Mouse (Mus musculus): ENCODE results near the gene Gsta2. TPM values are rescaled to one million over a fixed set of nuclear protein-coding genes. Genes with fewer than 3 reads are reported as not detected.
"Not testable (repeated sequence)": the region's sequence is repeated elsewhere in the genome, so short reads cannot be mapped to it uniquely, and the experiment has no call there.

Gene Gsta2
- polyA plus RNA-seq, 1 experiment from 2014 or later, result not detected

- 86% methylated on average over 1 of the region's 1 CpGs for WGBS
- not testable (repeated sequence) for H3K4me1 ChIP-seq (replicated peaks; ENCODE audit: control insufficient read depth, insufficient read depth, low read length); DNase-seq (ENCODE audit: low spot score); H3K27me3 ChIP-seq (ENCODE audit: control insufficient read depth, insufficient read depth, low read length); H3K4me2 ChIP-seq (replicated peaks; ENCODE audit: low read depth, low read length); H3K36me3 ChIP-seq (ENCODE audit: control insufficient read depth, insufficient read depth, low read length); H3K9me3 ChIP-seq (ENCODE audit: control insufficient read depth, low read length); ATAC-seq (ENCODE audit: low FRiP score); H3K27ac ChIP-seq (ENCODE audit: low read depth, low read length); H3K4me3 ChIP-seq (ENCODE audit: low read depth, low read length); H3K9ac ChIP-seq (ENCODE audit: low read depth, low read length)
Observed at GRCm38 (mm10) chr9:78299143-78299542, 56.4 kb downstream of the Gsta2 start.

- Histone ChIP-seq H3K27me3 (ENCODE audit: control insufficient read depth, insufficient read depth, low read length) (no peaks in the 10 kb centered on the region), H3K4me3 (ENCODE audit: low read depth, low read length) (no peak overlapping the region), H3K9me3 (ENCODE audit: control insufficient read depth, low read length) (no peaks in the 10 kb centered on the region), H3K4me1 (replicated peaks; ENCODE audit: control insufficient read depth, insufficient read depth, low read length) (no peaks in the 10 kb centered on the region), H3K36me3 (ENCODE audit: control insufficient read depth, insufficient read depth, low read length) (no peaks in the 10 kb centered on the region), H3K27ac (ENCODE audit: low read depth, low read length) (no peak overlapping the region), H3K9ac (ENCODE audit: low read depth, low read length) (no peak overlapping the region), H3K4me2 (replicated peaks; ENCODE audit: low read depth, low read length) (no peak overlapping the region)
- ATAC-seq (ENCODE audit: low FRiP score) (no peak), DNase-seq (ENCODE audit: low spot score) (no peak)
- 86% methylated on average over 1 of the region's 1 CpGs for WGBS
Observed at GRCm38 (mm10) chr9:78298232-78298631, 57.4 kb downstream of the Gsta2 start.

GRCm38 (mm10) chr9:78296089-78296488, 59.5 kb downstream of the Gsta2 start:
- DNase-seq (ENCODE audit: low spot score), result peak; percentile 77
- not testable (repeated sequence) for H3K9me3 ChIP-seq (ENCODE audit: control insufficient read depth, low read length); H3K4me2 ChIP-seq (replicated peaks; ENCODE audit: low read depth, low read length); H3K27ac ChIP-seq (ENCODE audit: low read depth, low read length); H3K27me3 ChIP-seq (ENCODE audit: control insufficient read depth, insufficient read depth, low read length); H3K4me1 ChIP-seq (replicated peaks; ENCODE audit: control insufficient read depth, insufficient read depth, low read length); ATAC-seq (ENCODE audit: low FRiP score); H3K9ac ChIP-seq (ENCODE audit: low read depth, low read length); H3K36me3 ChIP-seq (ENCODE audit: control insufficient read depth, insufficient read depth, low read length); H3K4me3 ChIP-seq (ENCODE audit: low read depth, low read length)
- WGBS, result 11% methylated on average over 6 of the region's 6 CpGs

- H3K36me3 ChIP-seq (ENCODE audit: control insufficient read depth, insufficient read depth, low read length); H3K4me2 ChIP-seq (replicated peaks; ENCODE audit: low read depth, low read length): not testable (repeated sequence)
- 86% methylated on average over 4 of the region's 7 CpGs for WGBS
Observed at GRCm38 (mm10) chr9:78294781-78295180, 60.8 kb downstream of the Gsta2 start.

GRCm38 (mm10) chr9:78293683-78294082, 61.9 kb downstream of the Gsta2 start:
- 80% methylated on average over 1 of the region's 1 CpGs for WGBS
- H3K27ac ChIP-seq (ENCODE audit: low read depth, low read length); H3K4me1 ChIP-seq (replicated peaks; ENCODE audit: control insufficient read depth, insufficient read depth, low read length); DNase-seq (ENCODE audit: low spot score); H3K36me3 ChIP-seq (ENCODE audit: control insufficient read depth, insufficient read depth, low read length); H3K4me2 ChIP-seq (replicated peaks; ENCODE audit: low read depth, low read length); H3K9me3 ChIP-seq (ENCODE audit: control insufficient read depth, low read length); H3K4me3 ChIP-seq (ENCODE audit: low read depth, low read length); H3K9ac ChIP-seq (ENCODE audit: low read depth, low read length); ATAC-seq (ENCODE audit: low FRiP score); H3K27me3 ChIP-seq (ENCODE audit: control insufficient read depth, insufficient read depth, low read length): not testable (repeated sequence)

More at GRCm38 (mm10) chr9:78294781-78295180, 60.8 kb downstream of the Gsta2 start:
- ATAC-seq (ENCODE audit: low FRiP score); H3K4me3 ChIP-seq (ENCODE audit: low read depth, low read length); H3K9ac ChIP-seq (ENCODE audit: low read depth, low read length); H3K9me3 ChIP-seq (ENCODE audit: control insufficient read depth, low read length); DNase-seq (ENCODE audit: low spot score); H3K27ac ChIP-seq (ENCODE audit: low read depth, low read length); H3K4me1 ChIP-seq (replicated peaks; ENCODE audit: control insufficient read depth, insufficient read depth, low read length); H3K27me3 ChIP-seq (ENCODE audit: control insufficient read depth, insufficient read depth, low read length): not testable (repeated sequence)

- H3K27ac ChIP-seq (ENCODE audit: low read depth, low read length); H3K27me3 ChIP-seq (ENCODE audit: control insufficient read depth, insufficient read depth, low read length); H3K9ac ChIP-seq (ENCODE audit: low read depth, low read length); H3K9me3 ChIP-seq (ENCODE audit: control insufficient read depth, low read length); H3K4me3 ChIP-seq (ENCODE audit: low read depth, low read length); H3K4me2 ChIP-seq (replicated peaks; ENCODE audit: low read depth, low read length); H3K36me3 ChIP-seq (ENCODE audit: control insufficient read depth, insufficient read depth, low read length); H3K4me1 ChIP-seq (replicated peaks; ENCODE audit: control insufficient read depth, insufficient read depth, low read length); DNase-seq (ENCODE audit: low spot score); ATAC-seq (ENCODE audit: low FRiP score): not testable (repeated sequence)
- WGBS, result 91% methylated on average over 8 of the region's 8 CpGs
Observed at GRCm38 (mm10) chr9:78292462-78292861, 63.1 kb downstream of the Gsta2 start.

GRCm38 (mm10) chr9:78289723-78290122, 65.9 kb downstream of the Gsta2 start, which contains the start of gene Gm10639:
Gm10639 (plus strand) TSS chr9:78289923.
- WGBS, result 78% methylated on average over 3 of the region's 3 CpGs
- not testable (repeated sequence) for ATAC-seq (ENCODE audit: low FRiP score); H3K27ac ChIP-seq (ENCODE audit: low read depth, low read length); H3K9me3 ChIP-seq (ENCODE audit: control insufficient read depth, low read length); DNase-seq (ENCODE audit: low spot score); H3K9ac ChIP-seq (ENCODE audit: low read depth, low read length); H3K27me3 ChIP-seq (ENCODE audit: control insufficient read depth, insufficient read depth, low read length); H3K4me1 ChIP-seq (replicated peaks; ENCODE audit: control insufficient read depth, insufficient read depth, low read length); H3K4me2 ChIP-seq (replicated peaks; ENCODE audit: low read depth, low read length); H3K36me3 ChIP-seq (ENCODE audit: control insufficient read depth, insufficient read depth, low read length); H3K4me3 ChIP-seq (ENCODE audit: low read depth, low read length)

- 89% methylated on average over 1 of the region's 1 CpGs for WGBS
- H3K27me3 ChIP-seq (ENCODE audit: control insufficient read depth, insufficient read depth, low read length); H3K9me3 ChIP-seq (ENCODE audit: control insufficient read depth, low read length); H3K36me3 ChIP-seq (ENCODE audit: control insufficient read depth, insufficient read depth, low read length); H3K4me1 ChIP-seq (replicated peaks; ENCODE audit: control insufficient read depth, insufficient read depth, low read length); DNase-seq (ENCODE audit: low spot score); H3K4me2 ChIP-seq (replicated peaks; ENCODE audit: low read depth, low read length); ATAC-seq (ENCODE audit: low FRiP score); H3K27ac ChIP-seq (ENCODE audit: low read depth, low read length); H3K9ac ChIP-seq (ENCODE audit: low read depth, low read length); H3K4me3 ChIP-seq (ENCODE audit: low read depth, low read length): not testable (repeated sequence)
Observed at GRCm38 (mm10) chr9:78289063-78289462, 66.5 kb downstream of the Gsta2 start.

GRCm38 (mm10) chr9:78282002-78282711, 73.4 kb downstream of the Gsta2 start:
- not testable (repeated sequence) for H3K36me3 ChIP-seq (ENCODE audit: control insufficient read depth, insufficient read depth, low read length); H3K4me2 ChIP-seq (replicated peaks; ENCODE audit: low read depth, low read length); H3K27me3 ChIP-seq (ENCODE audit: control insufficient read depth, insufficient read depth, low read length); DNase-seq (ENCODE audit: low spot score); H3K4me1 ChIP-seq (replicated peaks; ENCODE audit: control insufficient read depth, insufficient read depth, low read length); H3K9ac ChIP-seq (ENCODE audit: low read depth, low read length); H3K9me3 ChIP-seq (ENCODE audit: control insufficient read depth, low read length); ATAC-seq (ENCODE audit: low FRiP score); H3K4me3 ChIP-seq (ENCODE audit: low read depth, low read length); H3K27ac ChIP-seq (ENCODE audit: low read depth, low read length)
- 81% methylated on average over 4 of the region's 4 CpGs for WGBS

Data from hindbrain, embryonic 11.5 days (tissue).